Mouse (Mus musculus) lung, adult 2 months (tissue): ENCODE measurements around the gene Rora.

ENCODE experiments used
- CTCF ChIP-seq: fragments of 200-500 bp; IDR thresholded peaks from 2 replicates; pipeline ENCODE4 v1.5.1; 2011; ENCODE audit warnings: mild to moderate bottlenecking, low read length, control low read depth; ENCODE audit not compliant: insufficient read depth
- POLR2A ChIP-seq: fragments of 200-500 bp; IDR thresholded peaks from 2 replicates; pipeline ENCODE4 v1.6.1; 2011; ENCODE audit warnings: low read depth, mild to moderate bottlenecking, control low read depth, low read length, borderline replicate concordance; ENCODE audit errors: extremely low read depth

GRCm38 (mm10) chr9:69394234-69394633 lies 740.6 kb downstream of the Rora start:
- TF ChIP-seq POLR2A (no peak), CTCF (no peak)
